Mouse (Mus musculus) yolk sac, embryonic 10.5 days (tissue): ENCODE results near the gene S100a1.

ENCODE experiments used
- DNase-seq: peaks from one replicate; pipeline ENCODE4 v3.0.0-alpha.2; 2017; ENCODE audit warnings: low spot score

Gene S100a1

DNA sequence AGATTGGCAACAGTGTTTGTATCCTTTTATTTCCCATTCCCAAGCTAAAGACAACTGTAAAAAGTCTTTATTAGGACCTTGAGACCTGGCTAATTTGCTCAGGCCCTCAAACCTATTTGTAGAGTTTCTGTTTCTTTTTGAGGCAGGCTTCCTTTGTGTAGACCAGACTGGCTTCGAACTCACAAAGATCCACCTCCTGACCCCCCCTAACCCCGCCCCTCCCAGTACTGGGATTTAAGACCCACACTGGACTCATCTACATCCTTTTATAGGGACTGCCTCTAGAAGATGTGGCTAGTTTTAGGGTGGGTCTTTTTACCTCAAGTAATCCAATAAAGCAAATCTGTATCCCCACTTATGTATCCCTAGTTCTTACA is 4.5 kb downstream of the S100a1 start:
- no peak for DNase-seq

DNA sequence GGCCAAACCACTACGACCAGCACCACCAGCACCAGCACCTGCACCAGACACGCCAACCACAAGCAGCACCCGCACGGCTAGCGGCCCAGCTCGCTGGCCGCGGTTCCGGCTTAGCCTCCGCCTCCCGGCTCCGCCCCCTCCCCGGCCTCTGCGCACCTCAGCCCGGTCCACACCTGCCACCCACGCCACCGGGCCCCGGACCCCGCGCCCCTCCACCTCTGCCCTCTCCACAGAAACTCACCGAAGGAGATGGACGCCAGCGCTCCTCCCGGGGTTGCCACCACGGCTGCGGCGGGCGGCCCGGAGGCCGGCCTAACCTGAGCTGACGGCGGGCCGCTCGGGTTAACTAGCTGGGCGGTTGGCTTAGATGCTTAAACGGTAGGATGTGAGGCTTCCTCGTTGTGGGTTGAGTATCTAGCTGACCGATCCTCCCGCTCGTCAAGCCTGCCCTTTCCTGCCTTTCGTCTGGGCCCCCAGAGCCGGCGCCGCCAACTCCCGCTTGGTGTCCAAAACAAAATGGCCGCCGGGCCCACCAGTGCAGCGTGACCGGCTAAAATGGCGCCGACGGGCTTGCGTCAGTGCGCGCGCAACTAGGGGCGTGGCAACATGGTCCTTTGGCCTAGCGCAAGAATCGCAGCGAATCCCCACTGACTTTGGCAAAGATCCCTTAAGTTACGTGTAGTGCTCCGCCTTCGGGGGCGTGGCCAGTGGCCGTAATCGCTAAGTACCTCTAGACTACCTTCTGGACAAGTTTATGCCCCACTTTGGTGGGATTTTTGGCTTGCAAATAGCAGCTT is 5.0 kb downstream of the S100a1 start, which contains the start of gene Chtop:
Chtop (minus strand) TSS at position 549 of the 797 bp plus-strand sequence.
- DNase-seq: peak; percentile 98

DNA sequence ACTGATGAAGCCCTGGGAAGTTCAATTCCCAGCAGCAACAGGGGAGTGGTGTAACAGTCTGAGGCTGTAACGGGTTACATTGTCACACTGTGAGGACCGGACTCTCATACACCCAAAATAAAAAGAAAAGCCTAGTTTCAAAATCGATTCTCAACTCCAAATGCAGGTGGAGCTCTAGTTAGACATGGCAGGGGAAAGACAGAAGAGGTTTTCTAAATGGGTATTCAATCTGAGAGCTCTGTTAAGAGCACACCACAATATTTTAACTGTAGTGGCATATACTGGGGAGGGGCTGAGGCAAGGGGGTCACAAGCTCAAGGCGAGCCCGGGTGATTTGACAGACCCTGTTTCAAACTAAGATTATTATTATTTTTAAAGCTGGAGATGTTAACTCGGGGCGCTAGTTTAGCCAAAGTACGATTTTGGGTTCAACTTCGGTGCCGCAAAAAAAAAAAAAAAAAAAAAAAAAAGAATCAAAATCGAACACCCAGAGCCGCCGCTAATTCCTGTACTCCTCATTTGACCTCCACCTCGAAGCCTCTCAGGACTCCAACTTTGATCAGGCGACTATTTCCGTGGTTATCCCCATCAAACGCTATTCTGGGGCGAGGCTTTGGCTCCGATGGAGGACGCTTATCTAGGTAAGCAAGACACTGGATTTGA is 5.8 kb downstream of the S100a1 start:
- DNase-seq: no peak

DNA sequence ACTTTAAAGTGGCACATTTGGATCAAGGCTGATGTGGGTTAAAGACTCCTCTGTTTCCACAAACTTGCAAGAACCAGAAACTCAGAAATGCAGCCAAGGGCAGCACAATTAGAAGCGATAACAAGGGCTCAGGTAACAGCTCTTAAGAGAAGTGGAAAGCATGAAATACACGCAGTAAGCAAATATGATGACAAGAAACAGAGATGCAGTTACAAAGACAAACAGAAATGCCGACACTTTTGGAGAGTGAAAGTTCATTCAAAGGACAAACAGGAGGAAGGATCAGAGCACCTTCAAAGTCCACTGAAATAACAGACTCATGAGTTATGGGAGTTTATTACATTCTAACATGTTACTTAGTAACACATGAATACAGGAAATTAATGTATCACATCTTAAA is 7.8 kb downstream of the S100a1 start:
- DNase-seq: no peak

DNA sequence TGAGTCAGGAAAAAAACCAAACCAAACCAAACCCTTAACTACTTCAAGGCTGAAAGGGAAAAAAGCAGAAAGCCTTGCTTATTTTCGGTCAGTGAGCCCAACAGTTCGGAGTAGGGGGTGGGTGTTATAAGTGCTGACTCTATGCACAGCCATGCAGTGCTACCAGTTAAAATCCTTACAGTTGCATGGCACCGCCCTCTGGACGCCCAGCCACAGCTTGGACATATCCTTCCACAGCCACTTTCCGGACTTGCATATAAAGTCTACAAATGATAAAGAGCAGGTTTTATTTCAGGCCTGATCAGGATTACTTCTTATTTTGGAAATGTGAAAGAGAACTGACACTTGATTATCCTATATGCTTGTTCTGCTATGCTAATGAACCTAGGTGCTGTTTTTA is 9.0 kb downstream of the S100a1 start:
- no peak for DNase-seq

DNA sequence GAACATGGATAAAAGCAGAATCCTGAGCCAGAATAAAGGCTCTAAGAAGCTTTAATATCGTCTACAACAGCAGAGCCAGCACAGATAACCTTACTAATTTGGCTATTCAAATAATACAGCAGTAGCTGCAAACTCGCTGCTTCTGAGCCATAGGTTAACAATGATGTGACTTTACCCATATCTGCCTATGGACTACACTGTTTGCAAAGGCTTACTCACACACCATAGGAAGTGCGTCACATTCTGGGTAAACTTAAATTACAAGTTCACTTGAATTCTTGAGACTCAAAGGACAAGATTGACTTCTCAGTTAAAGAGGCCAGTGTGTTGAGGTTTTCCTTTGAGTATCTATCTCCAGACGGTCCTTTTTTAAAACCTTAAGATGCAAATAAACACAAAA is 10.7 kb downstream of the S100a1 start:
- no peak for DNase-seq

DNA sequence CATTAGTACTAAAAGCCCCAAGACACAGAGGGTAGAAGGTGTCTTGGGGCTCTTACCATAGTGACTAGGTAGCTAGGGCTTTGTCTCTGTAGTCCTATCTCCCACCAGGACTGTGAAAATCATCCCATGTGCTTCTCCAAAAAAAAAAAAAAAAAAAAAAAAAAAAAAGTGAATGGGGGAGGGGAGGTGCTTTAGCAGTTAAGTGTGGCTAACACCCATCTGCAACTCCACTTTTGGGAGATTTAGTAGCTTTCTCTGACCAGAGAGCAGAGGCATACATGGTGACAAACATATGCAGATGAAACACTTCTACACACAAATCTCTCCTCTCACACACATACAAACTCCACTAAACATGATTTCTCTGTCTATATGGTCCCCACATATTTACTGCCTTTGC is 16.6 kb downstream of the S100a1 start:
- no peak for DNase-seq

DNA sequence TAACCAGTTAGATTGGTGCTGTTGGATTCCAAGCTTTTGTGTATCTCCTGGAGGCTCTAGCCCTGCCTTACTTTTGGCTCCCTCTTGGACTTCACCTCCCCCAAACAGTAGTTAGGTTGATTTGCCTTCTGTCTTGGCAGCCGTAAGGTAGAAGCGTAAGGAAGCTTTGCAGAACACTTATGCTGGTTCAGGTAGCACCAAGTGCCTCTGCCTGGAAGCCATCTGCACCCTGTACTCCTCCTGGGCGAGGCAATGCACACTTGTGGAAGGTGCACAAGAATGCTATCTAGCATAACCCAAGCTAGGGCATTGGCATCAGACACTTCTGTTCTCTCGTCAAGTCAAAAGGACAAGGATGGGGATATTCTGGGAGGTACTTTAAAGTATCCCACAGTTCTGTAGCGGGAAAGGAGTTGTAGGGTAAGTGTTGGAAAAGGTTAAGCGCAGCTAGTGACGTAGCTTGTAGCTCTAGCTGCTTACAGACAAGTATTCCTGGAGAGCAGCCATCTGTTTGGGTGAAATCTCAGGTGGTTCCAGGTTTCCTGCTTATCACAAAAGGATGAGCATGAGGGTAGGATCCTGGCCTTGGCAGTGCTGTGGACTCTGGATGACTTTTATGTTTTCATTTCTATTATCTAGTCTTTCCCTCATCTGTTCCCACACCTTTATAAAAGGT is 18.2 kb downstream of the S100a1 start:
- no peak for DNase-seq

DNA sequence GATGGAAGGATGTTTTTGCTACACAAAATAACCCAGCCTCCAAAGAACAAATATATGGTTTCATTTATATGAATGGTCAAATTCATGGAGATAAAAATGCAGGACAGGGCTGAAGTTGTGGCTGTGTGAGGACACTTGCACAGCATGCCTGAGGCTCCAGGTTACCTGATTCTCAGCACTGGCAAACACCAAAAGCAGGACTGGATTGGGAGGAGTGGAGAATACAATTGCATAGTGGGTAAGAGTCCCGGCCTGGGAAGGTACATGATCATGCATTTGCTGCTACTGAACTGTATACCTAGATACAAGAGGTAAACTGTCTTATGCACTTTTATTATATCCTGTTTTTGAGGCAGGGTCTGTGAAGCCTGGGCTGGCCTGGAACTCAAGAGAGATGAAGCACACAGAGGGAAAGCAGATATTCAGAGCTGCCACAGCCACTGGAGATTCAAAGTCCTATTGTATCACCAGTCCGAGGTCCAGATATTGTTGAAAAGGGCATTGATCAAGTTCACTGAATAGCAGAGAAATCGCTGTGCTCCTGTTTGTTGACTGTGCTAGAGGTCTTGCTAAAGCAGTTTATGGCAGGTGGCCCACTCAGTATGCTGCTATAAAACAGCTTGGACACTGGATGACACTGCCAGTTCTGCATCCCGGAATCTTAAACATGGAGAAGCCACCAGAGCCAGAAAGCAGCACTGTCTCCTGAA is 20.2 kb downstream of the S100a1 start:
- DNase-seq: no peak

DNA sequence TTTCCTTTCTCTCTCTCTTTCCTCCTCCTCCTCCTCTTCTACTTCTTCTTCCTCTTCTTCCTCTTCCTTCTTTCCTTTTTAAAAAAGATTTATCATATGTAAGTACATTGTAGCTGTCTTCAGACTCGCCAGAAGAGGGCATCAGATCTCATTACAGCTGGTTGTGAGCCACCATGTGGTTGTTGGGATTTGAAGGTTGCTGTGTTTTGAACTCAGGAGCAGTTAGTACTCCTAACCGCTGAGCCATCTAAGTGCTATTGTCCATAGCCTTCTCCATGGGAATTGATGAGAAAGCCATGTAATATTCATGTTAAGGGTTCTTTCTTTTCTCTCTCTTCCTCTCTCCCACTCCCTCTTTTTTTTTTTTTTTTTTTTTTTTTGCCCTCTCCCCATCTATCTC is 22.8 kb downstream of the S100a1 start:
- no peak for DNase-seq

DNA sequence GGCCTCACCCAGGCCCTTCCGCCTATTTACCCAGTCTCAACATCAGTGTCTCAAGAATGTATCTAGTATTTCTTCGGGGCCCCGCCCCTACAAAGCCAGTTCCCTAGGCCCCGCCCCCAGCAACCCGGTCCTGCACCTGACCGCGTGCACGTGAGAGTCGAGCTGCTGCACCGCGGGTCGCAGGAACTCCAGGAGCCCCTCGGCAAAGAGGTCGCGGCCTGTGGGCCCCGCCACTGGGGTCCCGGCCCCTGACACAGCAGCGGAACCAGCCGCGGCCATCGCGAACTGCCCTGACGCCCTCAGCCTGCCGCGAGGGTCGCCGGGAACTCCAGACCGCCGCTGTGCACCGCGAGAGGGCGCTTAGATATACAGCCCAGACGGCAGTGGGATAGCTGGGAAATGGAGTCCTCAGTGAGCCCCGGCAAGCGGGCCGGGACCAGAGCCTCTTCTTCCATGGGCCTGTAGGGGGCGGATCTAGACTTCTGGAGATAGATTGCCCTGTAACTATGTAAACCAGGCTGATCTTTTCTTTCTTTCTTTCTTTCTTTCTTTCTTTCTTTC is 23.4 kb downstream of the S100a1 start, which contains the start of gene Snapin:
Snapin (minus strand) TSS at position 338 of the 561 bp plus-strand sequence.
- DNase-seq: peak; percentile 96

DNA sequence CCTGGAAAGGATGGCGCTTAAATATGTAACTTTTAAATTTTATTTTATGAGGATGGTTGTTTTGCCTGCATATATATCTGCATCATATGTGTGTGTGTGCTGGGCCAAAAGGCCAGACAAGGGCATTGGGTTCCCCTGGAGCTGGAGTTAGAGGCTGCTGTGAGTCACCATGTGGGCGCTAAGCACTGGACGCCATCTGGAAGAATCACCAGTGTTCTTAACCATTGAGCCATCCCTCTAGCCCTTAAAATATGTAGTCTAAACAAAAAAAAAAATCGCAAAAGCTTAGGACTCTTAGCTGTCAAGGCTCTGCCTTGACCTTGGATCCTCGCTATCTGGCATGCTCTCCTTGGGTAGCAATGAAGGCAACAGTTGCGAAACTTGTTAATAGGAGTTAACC is 25.6 kb downstream of the S100a1 start:
- no peak for DNase-seq

DNA sequence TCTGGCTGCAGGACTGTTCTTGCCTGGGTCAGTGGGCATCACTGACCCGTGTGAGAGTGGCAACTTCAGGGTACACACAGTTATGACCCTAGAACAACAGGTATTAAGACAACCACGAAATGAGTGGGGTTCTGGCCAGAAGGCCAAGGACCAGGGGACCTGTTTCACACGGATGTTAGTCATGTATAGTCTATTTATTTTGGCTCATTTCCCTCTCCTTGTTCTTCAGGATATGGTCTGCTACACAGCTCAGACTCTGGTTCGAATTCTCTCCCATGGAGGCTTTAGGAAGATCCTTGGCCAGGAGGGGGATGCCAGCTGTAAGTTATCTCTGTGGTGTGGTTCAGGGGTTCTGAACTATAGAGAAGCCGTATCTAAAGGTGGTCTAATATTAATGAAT is 27.2 kb downstream of the S100a1 start:
- no peak for DNase-seq

DNA sequence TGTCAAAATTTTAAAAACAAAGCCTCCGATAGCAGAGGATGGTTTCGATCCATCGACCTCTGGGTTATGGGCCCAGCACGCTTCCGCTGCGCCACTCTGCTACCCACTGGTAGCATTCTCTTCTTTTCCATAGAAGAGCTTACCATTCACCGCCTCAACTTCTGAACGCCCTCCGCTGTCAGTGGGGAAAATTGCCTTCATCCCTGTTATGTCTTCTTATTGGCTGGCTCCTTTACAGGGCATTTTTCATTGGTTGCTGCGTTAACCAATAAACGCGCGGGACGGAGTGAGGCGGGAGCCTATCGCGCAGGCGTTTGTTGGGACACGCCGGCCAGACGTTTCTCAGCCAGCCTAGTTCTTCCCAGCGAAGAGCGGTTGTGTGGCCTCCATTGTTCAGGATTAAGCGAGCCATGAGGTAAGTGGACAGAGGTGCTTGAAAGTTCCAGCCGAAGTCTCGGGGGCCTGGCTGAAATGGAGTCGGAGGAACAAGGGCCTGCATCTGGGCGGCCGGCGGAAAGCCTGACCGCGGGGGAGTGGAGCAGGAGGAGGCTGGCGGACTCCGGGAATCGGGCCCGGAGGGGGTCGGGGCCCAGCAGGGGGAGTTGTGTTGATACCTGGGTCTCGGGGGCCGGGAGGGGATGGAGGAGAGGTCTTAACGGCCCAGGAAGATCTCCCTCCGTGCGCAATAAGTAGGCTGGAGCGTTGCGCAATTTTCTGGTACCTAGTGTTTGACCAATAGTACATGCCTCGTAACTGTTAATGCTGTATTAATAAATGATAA is 38.2 kb downstream of the S100a1 start, which contains the start of gene Ilf2:
Ilf2 (plus strand) TSS at position 296 of the 781 bp plus-strand sequence.
- peak; percentile 98 for DNase-seq

DNA sequence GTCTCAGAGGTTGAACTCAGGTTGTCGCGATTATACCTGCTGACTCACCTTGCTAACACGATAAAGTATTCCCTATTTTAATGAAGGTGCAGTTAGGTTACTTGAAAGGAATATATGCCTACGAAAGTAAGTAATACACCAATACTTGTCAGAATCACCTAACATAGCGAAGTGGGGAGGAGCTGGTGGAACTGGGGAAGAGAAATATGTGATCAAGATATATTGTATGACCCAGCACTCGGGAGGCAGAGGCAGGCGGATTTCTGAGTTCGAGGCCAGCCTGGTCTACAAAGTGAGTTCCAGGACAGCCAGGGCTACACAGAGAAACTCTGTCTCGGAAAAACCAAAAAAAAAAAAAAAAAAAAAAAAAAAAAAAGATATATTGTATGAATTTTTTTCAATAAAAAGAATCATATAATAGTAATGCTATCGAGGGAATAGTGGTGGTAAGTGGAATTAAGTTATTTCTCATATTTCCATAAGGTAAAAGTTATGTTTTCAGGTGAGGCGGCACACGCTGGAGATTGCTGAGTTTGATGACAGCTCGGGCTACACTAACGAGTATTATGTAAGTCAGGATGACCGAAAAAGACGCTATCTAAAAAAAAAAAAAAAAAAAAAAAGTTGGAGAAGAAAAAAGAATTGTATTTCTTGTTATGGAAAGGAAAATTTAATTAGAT is 38.9 kb downstream of the S100a1 start:
- DNase-seq: no peak

DNA sequence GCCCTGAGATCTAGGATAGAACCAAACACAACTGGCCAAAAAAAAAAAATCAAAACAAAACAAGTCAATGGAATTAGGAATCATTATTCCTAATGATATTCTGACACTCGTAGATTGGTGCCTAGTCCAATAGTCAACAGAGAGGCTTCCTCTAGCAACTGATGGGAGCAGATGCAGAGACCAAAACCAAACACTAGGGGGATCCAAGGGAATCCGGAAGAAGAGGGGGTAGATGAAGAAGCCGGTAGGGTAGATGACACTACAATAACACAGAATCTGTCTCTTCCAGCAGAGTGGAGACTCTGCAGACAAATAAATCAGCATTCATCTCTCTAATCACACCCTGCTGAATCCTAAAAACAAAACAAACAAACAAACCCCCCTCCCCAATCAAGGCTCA is 42.0 kb downstream of the S100a1 start:
- no peak for DNase-seq

DNA sequence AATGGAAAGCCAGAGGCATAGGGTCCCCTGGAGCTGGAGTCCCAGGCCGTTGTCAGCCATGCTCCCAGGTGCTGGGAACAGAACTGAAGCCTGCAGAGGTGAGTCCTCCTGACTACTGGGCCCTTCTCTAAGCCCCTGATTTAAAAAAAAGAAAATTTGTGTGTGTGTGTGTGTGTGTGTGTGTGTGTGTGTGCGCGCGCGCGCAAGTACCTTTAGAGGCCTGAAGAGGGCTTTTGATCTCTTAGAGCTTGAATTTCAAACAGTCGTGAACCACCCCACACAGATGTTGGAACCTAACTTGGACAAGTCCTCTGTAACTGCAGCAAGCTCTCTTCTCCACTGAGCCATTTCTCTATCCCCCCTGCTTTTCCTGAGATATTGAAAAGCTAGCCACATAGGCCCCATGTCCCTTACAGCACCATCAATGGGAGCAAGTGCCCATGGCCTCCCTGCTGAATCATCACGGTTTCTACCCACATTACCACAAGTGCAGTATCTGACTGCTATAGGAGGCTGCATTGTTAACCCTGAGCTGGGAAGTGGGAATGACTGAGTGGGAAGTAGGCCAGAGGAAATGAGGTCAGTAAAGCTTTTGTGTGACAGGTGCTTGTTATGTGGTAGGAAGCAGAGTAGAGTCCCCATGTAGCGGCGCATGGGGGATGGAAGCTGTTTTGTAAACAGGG is 46.4 kb downstream of the S100a1 start:
- DNase-seq: no peak

DNA sequence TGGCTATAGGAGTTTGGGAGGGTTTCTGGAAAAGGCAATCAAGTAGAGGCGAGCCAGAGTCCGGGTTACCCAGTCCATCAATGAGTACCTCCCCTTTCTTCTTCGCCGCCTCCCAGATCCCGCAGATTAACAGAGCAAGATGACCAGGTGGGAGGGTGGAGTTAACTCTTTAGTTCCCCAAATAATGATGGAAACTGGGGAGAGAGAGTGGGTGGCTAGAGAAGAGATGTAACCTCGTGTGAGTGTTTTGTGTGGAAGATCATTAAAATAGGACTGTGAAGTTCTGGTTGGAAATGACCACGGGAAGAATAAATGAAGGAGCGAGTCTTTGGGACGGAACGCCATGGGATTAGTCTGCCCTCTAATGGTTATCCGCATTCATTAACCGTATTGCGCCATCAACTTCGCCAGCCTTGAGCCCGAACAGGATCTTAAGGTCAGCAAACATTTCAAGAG is 47.9 kb downstream of the S100a1 start:
- DNase-seq: peak; percentile 86

DNA sequence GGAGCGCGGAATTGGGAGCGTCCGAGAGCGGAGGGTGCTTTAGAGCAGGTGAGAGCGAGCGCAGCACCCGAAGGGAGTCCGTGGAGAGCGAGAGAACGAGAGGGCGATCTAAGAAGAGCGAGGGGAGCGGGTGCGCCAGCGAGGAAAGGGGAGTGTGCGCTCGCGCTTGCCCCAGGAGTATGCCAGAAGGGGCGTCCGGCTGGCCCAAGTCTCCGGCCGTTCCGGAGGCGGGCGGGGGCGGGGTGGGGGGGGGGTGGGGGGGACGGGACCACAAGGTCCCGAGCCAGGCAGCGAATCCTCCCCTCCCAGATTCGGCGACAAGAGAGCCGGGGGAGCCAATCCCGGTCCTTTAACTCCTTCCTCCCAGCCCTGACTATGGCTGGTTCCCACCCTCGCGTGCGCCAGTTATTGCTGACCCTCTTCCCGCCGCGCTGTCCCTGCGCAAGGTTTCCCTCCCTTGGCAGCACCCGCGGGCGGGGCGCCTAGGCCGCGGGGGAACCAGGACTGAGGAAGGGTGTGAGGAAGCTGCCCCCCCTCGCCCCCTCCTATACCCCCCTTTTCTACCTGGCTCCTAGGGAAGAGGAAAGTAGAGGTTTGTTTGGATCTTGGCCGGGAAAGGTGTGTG is 48.4 kb downstream of the S100a1 start, which contains the start of gene Npr1:
Npr1 (minus strand) TSS at position 181 of the 625 bp plus-strand sequence.
- peak; percentile 73 for DNase-seq
